Mouse (Mus musculus) liver, embryonic 14.5 days (tissue): Measurements from ENCODE around the gene Erlin1.

ENCODE experiments used
- CTCF ChIP-seq: IDR thresholded peaks from 2 replicates; pipeline ENCODE4 v1.5.1; 2016; ENCODE audit warnings: antibody characterized with exemption, low read depth, control low read depth
- EP300 ChIP-seq: IDR thresholded peaks from 2 replicates; pipeline ENCODE4 v1.6.1; 2016; ENCODE audit warnings: antibody characterized with exemption, low read depth

- no peak for TF ChIP-seq CTCF
- TF ChIP-seq EP300 = no peak
Observed at GRCm38 (mm10) chr19:44030024-44030423, 39.6 kb downstream of the Erlin1 start.
